Comparison of ENCODE assay signal across 8 mouse cellular contexts in the genomic region with DNA sequence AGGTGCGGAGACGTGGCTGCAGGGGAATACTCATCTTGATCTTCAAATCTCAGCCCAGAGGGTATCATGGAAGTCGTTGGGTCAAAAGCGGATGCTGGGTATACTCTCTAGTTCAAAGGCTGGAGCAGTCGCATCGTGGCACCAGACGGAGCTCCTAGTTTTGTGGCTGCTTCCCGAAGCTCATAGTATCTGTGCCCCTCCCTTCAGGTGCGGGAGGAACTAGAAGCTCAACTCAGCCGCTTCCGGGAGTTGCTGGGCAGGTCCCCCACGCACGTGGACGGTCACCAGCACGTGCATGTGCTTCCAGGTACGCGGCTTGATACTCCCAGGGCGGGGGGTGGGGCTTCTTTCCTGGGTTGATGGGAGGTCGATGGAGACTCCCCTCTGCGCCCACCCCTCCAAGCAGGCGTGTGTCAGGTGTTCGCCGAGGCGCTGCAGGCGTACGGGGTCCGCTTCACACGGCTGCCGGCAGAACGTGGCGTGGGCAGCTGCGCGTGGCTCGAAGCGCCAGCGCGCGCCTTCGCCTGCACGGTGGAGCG. TPM values are rescaled to one million over a fixed set of nuclear protein-coding genes. Genes with fewer than 3 reads are reported as not detected.
DNase-seq lines count a peak whose midpoint lies in the region; ATAC-seq lines count a peak whose summit lies in the region.

No protein-coding gene starts in this region.

- peaks cover 12% of the 10 kb centered on the region for H3K4me1 ChIP-seq in hindbrain, embryonic 12.5 days
- peaks cover 11% of the 10 kb centered on the region; the same call in 1 of the 2 replicates for H3K4me1 ChIP-seq in limb, embryonic 12.5 days (replicated peaks)
- H3K4me1 ChIP-seq in midbrain, embryonic 14.5 days (ENCODE audit: control insufficient read depth, insufficient read depth, low read length) = peaks cover 10% of the 10 kb centered on the region

- DNase-seq in adrenal gland, postnatal 25 days = peak; percentile 16
- DNase-seq in adrenal gland, postnatal 4 days (ENCODE audit: low spot score in 2 of 2) = no peak
- DNase-seq in urinary bladder, postnatal 36 days (ENCODE audit: low spot score in 2 of 2) = peak; percentile 9 to 13
- no peak for DNase-seq in urinary bladder, postnatal 10 days (ENCODE audit: low spot score)
- peak; percentile 67 for DNase-seq in midbrain, embryonic 14.5 days
- DNase-seq in testis, postnatal 10 days (ENCODE audit: low spot score) = peak; percentile 49

- H3K9me3 ChIP-seq in hindbrain, embryonic 12.5 days (replicated peaks) = no peaks in the 10 kb centered on the region
- no peaks in the 10 kb centered on the region for H3K9me3 ChIP-seq in limb, embryonic 12.5 days
- no peaks in the 10 kb centered on the region for H3K9me3 ChIP-seq in midbrain, embryonic 14.5 days (ENCODE audit: control insufficient read depth, low read length)

- WGBS in hindbrain, embryonic 12.5 days = under 1% methylated on average over 41 of the region's 41 CpGs
- WGBS in limb, embryonic 12.5 days = under 1% methylated on average over 41 of the region's 41 CpGs
- WGBS in midbrain, embryonic 14.5 days = under 1% methylated on average over 41 of the region's 41 CpGs

- peak; percentile 46 for ATAC-seq in hindbrain, embryonic 12.5 days (ENCODE audit: low FRiP score)
- ATAC-seq in limb, embryonic 12.5 days (ENCODE audit: insufficient number of reproducible peaks, insufficient read depth, low FRiP score, low TSS enrichment, low read depth) = no peak
- peak; percentile 44 for ATAC-seq in midbrain, embryonic 14.5 days (ENCODE audit: low FRiP score, low TSS enrichment)

- H3K27ac ChIP-seq in hindbrain, embryonic 12.5 days = no peak overlapping the region
- H3K27ac ChIP-seq in limb, embryonic 12.5 days = no peak overlapping the region
- H3K27ac ChIP-seq in midbrain, embryonic 14.5 days (replicated peaks; ENCODE audit: low read depth, low read length) = peak overlapping the region; percentile 52; the same call in 1 of the 2 replicates

- H3K27me3 ChIP-seq in hindbrain, embryonic 12.5 days = peaks cover 12% of the 10 kb centered on the region
- peaks cover 17% of the 10 kb centered on the region for H3K27me3 ChIP-seq in limb, embryonic 12.5 days
- H3K27me3 ChIP-seq in midbrain, embryonic 14.5 days (ENCODE audit: control insufficient read depth, insufficient read depth, low read length) = no peaks in the 10 kb centered on the region; the same call in 1 of the 2 replicates

- peak overlapping the region; percentile 55 for H3K4me3 ChIP-seq in hindbrain, embryonic 12.5 days
- peak overlapping the region; percentile 52 for H3K4me3 ChIP-seq in limb, embryonic 12.5 days (replicated peaks)
- peak overlapping the region; percentile 60 for H3K4me3 ChIP-seq in midbrain, embryonic 14.5 days (replicated peaks; ENCODE audit: low read depth, low read length)

- peaks cover 16% of the 10 kb centered on the region for H3K36me3 ChIP-seq in hindbrain, embryonic 12.5 days
- H3K36me3 ChIP-seq in limb, embryonic 12.5 days = peaks cover 17% of the 10 kb centered on the region
- H3K36me3 ChIP-seq in midbrain, embryonic 14.5 days (ENCODE audit: control insufficient read depth, insufficient read depth, low read length) = peaks cover 14% of the 10 kb centered on the region

- H3K9ac ChIP-seq in hindbrain, embryonic 12.5 days = peak overlapping the region; percentile 63
- peak overlapping the region; percentile 50 for H3K9ac ChIP-seq in limb, embryonic 12.5 days (replicated peaks)
- peak overlapping the region; percentile 71 for H3K9ac ChIP-seq in midbrain, embryonic 14.5 days (replicated peaks; ENCODE audit: low read length)

- H3K4me2 ChIP-seq in hindbrain, embryonic 12.5 days (replicated peaks) = peak overlapping the region; percentile 93
- H3K4me2 ChIP-seq in limb, embryonic 12.5 days = peak overlapping the region; percentile 97
- peak overlapping the region; percentile 90 for H3K4me2 ChIP-seq in midbrain, embryonic 14.5 days (ENCODE audit: low read length)

RNA-seq across cellular contexts. Expression of a gene that starts 0.4 kb away (rescaled TPM):
- total RNA-seq in adrenal gland, postnatal 25 days (2021) = 0.39 TPM in 1 of 2 replicates, not detected in the other
- 1 to 10 TPM in 1 of 2 experiments, under 1 TPM in 1; 0.73 to 1.1 TPM for total RNA-seq in adrenal gland, postnatal 4 days (2021)
- polyA plus RNA-seq in hindbrain, embryonic 12.5 days (2016; fragmentation: Nextera tagmentation; extraction: Ambion mirVana) = 0.79 and 1.6 TPM in 2 replicates
- 0.40 and 0.54 TPM in 2 replicates for polyA plus RNA-seq in limb, embryonic 12.5 days (2016; fragmentation: Nextera tagmentation; extraction: Ambion mirVana)
- 2.0 and 2.7 TPM in 2 replicates for polyA plus RNA-seq in midbrain, embryonic 14.5 days (2014; fragmentation: Nextera tagmentation; extraction: Ambion mirVana)

RNA-seq across cellular contexts. Expression of a gene that starts 3.0 kb away (rescaled TPM):
- 4.5 and 7.0 TPM in 2 replicates for total RNA-seq in adrenal gland, postnatal 25 days (2021)
- total RNA-seq in adrenal gland, postnatal 4 days (2021) = 10 to 100 TPM in 1 of 2 experiments, 1 to 10 TPM in 1; 9.3 to 12.9 TPM
- polyA plus RNA-seq in hindbrain, embryonic 12.5 days (2016; fragmentation: Nextera tagmentation; extraction: Ambion mirVana) = 14.0 and 17.5 TPM in 2 replicates
- 5.1 and 6.2 TPM in 2 replicates for polyA plus RNA-seq in limb, embryonic 12.5 days (2016; fragmentation: Nextera tagmentation; extraction: Ambion mirVana)
- 34.2 and 46.8 TPM in 2 replicates for polyA plus RNA-seq in midbrain, embryonic 14.5 days (2014; fragmentation: Nextera tagmentation; extraction: Ambion mirVana)

RNA-seq across cellular contexts. Expression of a gene that starts 15.3 kb away (rescaled TPM):
- 27.9 and 28.0 TPM in 2 replicates for total RNA-seq in adrenal gland, postnatal 25 days (2021)
- total RNA-seq in adrenal gland, postnatal 4 days (2021) = 10 to 100 TPM; 20.4 to 27.5 TPM
- 57.6 and 67.0 TPM in 2 replicates for polyA plus RNA-seq in hindbrain, embryonic 12.5 days (2016; fragmentation: Nextera tagmentation; extraction: Ambion mirVana)
- polyA plus RNA-seq in limb, embryonic 12.5 days (2016; fragmentation: Nextera tagmentation; extraction: Ambion mirVana) = 54.6 and 54.8 TPM in 2 replicates
- 20.3 and 23.2 TPM in 2 replicates for polyA plus RNA-seq in midbrain, embryonic 14.5 days (2014; fragmentation: Nextera tagmentation; extraction: Ambion mirVana)

RNA-seq across cellular contexts. Expression of a gene that starts 22.5 kb away (rescaled TPM):
- total RNA-seq in adrenal gland, postnatal 25 days (2021) = 1.5 TPM in 1 of 2 replicates, not detected in the other
- total RNA-seq in adrenal gland, postnatal 4 days (2021) = 10 to 100 TPM in 1 of 2 experiments, 1 to 10 TPM in 1; 8.4 to 13.1 TPM
- polyA plus RNA-seq in hindbrain, embryonic 12.5 days (2016; fragmentation: Nextera tagmentation; extraction: Ambion mirVana) = 55.0 and 60.0 TPM in 2 replicates
- 109 and 113 TPM in 2 replicates for polyA plus RNA-seq in limb, embryonic 12.5 days (2016; fragmentation: Nextera tagmentation; extraction: Ambion mirVana)
- 14.8 and 15.8 TPM in 2 replicates for polyA plus RNA-seq in midbrain, embryonic 14.5 days (2014; fragmentation: Nextera tagmentation; extraction: Ambion mirVana)

RNA-seq across cellular contexts. Expression of a gene that starts 36.4 kb away (rescaled TPM):
- 101 and 118 TPM in 2 replicates for total RNA-seq in adrenal gland, postnatal 25 days (2021)
- 100 to 1,000 TPM; 112 to 118 TPM for total RNA-seq in adrenal gland, postnatal 4 days (2021)
- 154 and 157 TPM in 2 replicates for polyA plus RNA-seq in hindbrain, embryonic 12.5 days (2016; fragmentation: Nextera tagmentation; extraction: Ambion mirVana)
- polyA plus RNA-seq in limb, embryonic 12.5 days (2016; fragmentation: Nextera tagmentation; extraction: Ambion mirVana) = 149 and 158 TPM in 2 replicates
- 142 and 145 TPM in 2 replicates for polyA plus RNA-seq in midbrain, embryonic 14.5 days (2014; fragmentation: Nextera tagmentation; extraction: Ambion mirVana)

Comparison
In these comparisons a context has a peak if more than half of its experiments do, and no peak if none do; other contexts are left out.
1. DNase-seq: peak in adrenal gland, postnatal 25 days (single experiment), urinary bladder, postnatal 36 days (2 of 2), midbrain, embryonic 14.5 days (single experiment) and testis, postnatal 10 days (single experiment); none in adrenal gland, postnatal 4 days (0 of 2) and urinary bladder, postnatal 10 days (single experiment).
2. Peak in every context shown above with its lines, with median percentiles within 50 percentile points of each other: H3K4me2 ChIP-seq, H3K4me3 ChIP-seq and H3K9ac ChIP-seq.